Mouse (Mus musculus) urinary bladder, postnatal 10 days (tissue): ENCODE data around the gene Cks1b.
"Not testable (repeated sequence)": the region's sequence is repeated elsewhere in the genome, so short reads cannot be mapped to it uniquely, and the experiment has no call there.

Experiments
- DNase-seq: peaks from one replicate; pipeline ENCODE4 v3.0.0; 2022; ENCODE audit warnings: low spot score

Cks1b gene

DNA sequence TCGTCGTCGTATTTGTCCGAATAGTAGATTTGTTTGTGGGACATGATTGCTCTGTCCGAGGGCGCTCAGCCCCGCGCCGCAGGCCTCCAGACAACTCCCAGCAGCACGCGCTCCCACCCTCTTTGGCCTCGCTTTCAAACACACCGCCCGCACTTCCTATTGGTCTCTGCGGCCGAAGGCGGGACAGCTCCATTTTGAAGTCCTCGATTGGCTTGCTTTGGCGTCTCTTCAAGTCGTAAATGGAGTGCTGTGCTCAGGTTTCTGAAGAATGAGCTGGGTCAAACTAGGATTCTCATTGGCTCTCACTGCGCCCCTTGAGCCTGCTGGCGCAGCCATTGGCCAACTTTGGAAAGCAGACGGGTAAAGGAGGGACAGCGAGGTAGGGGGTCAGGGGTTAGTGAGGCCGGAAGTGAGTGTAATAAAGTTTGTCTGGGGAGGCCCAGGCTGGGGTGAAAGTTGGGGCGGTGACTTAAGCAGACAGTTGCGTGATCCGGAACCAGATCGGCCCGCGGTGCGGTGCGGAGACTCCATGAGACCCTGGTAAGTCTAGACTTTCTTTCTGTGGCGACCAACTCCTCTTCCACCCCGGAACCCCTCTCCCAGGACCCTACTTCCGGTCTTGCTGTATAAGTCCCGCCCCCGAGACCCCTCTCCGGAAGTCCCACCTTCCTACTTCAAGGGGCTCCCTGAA, at the start of gene Cks1b, which contains the start of gene Shc1:
Gene Cks1b (minus strand): TSS at position 214 of the 691 bp plus-strand sequence.
Gene Shc1 (plus strand): TSS at position 274 of the 691 bp plus-strand sequence.
- peak; percentile 63 for DNase-seq

DNA sequence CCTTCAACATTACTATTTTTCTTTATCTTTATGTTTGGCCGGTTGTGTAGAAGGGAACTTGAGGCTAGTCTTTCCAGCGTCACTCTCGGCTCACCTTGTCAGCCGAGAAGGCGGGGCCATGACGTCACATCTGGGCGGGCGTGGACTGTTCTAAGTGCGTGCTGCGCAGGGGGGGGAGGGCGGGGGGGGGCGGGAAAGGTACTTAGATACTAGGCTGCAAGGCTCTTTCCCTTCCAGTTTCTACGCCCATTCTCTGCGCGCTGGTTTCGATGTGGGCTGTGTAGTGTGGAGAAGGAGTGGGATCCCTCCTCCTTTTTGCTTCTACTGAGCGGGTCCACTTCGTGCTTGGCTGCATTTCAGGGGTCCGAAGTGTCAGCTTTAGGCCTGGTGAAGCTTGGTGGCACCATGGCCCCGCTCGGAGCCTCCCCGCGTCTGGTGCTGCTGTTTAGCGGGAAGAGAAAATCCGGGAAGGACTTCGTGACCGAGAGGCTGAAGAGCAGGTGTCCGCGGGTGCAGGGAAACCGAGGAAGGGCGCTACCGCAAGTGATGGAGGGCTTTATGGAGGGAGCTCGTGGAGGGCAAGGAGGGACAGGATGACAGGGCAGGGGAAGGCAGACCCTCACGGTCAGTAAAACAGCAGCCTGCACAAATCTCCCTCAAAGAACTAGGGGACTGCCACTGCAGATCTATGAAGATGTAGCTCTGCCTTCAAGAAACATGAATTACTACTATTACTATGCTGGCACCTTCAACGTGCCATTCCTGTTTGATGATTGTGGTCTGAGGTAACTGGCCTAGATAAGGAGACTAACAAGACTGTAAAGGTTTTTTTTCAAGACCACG, 41.0 kb upstream of the Cks1b start:
- peak; percentile 71 for DNase-seq

DNA sequence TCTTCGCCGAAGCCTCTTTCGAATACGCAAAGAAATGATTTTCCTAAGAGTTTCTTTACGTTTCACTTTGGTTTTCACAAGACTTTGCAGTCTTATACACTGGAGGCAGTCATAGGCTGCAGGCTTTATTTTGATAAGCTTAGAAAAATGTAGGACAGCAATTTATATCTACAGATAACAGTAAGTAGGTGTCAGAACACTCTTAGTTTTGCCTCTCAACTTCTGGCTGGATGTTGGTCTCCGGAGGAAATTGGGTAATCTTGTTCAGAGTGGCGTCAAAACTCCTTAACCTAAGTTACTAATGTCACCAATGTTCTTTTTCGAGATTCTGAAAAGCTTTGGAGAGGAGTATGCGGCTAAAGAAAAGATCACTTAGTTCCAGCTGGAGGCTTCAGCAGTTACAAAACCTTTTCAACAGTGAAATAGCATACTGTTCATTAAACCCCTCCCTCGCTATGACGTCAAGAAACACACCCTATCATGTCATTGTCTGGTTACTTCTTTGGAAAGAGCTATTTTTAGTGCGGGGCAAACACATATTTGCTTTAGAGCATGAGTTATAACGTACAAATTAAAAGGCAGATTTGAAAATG, 40.3 kb upstream of the Cks1b start:
- no peak for DNase-seq

DNA sequence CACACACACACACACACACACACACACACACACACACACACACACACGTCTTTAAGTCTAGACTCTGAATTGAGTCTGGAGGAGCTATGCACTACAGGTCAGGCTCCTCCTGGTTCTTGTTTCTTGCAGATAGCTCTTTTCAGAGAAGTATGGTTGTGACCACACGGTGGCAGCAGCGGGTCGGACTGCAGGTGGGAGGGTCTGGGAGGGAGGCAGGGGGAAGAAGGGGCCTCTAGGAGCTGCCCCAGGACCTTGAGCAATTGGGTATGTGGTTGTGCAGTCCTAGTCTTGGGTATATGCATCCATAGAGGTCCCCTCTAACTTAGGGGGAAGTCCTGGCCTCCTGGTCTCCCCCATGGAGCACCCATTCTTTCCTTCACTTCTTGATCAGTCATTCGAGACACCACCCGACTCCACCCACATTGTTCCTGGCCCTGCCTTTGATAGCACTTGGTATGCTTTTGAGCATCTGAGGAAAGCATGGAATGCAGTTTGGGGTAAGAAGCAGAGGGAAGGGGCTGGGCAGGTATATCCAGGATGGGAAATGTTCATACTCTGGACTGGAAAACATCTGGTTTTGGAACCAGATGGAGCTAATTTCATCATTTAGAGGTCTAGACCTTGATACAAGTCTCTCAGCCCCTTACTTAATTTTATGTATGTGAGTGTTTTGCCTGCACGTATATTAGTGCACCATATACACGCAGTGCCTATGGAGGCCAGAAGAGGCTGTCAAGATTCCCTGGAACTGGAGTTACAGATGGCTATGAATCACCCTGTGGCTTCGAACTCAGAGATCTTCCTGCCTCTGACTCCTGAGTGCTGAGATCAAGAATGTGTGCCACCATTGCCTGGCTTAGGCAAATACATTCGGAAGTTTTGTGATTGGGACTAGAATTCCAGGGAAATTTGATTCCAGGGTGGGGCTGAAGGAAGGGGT, 38.8 kb upstream of the Cks1b start:
- DNase-seq: no peak

DNA sequence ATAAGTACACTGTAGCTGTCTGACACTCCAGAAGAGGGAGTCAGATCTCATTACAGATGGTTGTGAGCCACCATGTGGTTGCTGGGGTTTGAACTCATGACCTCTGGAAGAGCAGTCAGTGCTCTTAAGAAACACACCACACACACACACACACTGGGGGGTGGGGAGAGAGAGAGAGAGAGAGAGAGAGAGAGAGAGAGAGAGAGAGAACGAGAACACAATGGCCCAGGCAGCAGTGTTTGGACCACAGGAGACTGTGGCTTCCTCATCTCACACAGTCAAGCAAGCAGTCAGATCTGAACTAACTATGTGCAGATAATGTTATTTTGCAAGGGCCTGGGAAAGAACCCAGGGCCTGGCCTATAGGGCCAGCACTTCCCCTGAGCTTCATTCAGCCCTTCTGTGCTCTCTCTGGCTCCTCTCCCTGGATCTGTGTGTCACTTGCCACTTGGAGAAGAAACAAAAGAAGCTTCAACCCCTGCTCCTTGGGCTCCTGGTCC, 37.7 kb upstream of the Cks1b start:
- DNase-seq: no peak

DNA sequence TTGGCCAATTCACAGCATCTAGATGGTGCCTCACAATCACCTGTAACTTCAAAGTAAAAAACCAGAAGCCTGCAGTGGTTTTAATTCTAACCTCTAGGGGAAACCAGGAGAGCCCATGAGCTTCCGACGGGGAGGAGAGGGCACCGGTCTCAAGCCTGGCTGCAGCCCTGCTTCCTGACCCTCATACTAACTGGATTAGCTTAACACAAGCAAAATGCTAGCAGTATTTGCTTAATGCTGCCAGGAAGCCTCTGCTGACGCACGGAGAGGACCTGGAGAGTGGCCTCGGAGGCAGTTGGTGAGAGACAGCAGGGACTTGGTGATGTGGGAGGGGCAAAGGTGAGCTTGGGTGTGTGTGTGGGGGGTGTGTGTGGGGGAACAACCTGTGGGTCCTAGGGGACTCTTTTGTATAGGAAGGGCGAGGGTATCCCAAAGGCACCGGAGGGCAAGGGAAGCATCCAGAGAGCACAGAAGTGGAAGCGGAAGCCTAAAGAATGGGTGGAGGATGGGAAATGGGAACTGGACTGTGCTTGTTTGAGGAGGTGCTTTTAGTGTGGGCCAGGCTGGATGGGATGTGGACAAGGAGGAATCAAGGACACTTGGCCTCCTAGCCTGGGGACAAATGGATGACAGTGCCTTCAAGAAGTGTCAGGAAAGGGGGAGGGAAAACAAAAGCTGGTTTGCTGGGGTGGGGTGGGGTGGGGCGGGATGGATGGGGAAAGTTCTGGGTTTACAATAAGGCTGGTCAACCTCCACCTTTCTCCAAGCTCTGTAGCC, 36.4 kb upstream of the Cks1b start, which contains the start of gene Pmvk:
Gene Pmvk (plus strand): TSS at position 141 of the 777 bp plus-strand sequence.
- DNase-seq: no peak

DNA sequence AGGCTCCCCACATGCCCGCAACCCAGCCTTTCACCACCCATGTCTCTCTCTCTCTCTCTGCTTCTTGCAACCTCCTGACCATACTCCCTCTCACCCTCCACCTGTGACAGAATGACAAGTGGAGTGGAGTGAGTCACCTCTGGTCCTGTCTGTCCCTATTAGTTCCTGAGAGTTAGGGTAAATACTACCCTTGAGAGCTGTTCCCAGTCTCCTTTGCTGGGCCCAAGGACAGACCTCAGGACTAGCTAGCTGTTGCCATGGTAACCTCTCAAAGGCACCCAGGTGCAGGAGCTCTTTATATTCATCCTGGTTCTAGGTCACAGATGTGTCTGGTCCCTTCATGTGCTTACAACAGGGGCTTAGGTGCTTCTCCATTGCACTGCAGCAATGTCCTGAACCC, 33.7 kb upstream of the Cks1b start:
- no peak for DNase-seq

DNA sequence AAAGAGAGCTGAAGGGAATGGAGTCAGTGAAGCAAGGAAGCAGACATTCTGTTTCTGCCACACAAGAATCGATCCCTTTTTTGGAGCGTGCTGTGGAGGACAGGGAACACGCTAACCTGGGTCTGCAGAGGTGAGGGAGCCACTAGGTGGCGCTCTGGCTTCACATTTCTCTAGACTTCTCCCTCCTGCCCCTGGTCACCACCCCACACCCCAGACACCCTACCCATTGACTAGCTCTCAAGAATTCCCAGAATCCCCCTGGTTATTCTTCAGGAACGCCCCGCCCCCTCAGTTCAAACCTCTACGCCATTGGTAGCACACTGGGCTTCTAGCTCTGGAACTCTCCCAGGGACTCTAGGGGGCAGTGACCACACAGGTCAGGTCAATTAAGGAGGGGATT, 31.4 kb upstream of the Cks1b start:
- DNase-seq: no peak

DNA sequence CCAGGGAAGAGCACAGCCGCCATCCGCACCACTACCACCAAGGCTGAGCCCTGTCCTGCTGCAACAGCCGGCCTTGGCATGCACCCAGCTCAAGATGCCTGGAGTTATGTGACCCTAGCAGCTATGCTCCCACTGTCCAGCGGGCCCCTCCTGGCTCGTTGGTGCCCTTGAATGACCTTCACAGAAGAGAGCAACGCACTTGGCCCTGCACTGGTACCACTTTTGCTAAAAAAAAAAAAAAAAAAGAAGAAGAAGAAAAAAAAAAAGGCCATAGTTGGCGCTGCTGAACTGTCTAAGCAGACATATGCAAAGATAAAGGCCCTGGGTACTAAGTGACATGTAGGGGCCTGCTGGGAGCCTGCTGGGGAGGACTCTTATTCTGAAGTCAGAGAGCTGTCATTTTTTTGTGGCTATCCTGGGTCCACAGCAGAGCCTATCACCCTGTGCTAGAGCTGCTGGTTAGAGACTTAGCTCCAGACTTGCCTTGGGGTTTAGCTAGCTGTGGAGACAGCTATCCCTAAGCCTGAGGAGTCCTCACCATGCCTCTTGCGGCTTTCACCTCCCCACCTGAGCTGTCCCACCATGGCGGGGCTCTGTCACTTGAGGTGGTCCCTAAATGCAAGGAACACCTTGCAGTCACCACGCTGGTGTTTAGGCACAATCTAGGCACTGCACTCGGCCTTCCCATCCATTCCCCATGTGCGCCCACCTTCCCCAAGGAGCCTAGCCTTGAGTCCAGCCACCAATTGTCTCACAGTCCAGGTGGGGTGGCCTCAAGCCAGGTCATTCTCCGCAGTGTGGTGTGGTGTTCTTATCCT, 30.7 kb upstream of the Cks1b start:
- no peak for DNase-seq

DNA sequence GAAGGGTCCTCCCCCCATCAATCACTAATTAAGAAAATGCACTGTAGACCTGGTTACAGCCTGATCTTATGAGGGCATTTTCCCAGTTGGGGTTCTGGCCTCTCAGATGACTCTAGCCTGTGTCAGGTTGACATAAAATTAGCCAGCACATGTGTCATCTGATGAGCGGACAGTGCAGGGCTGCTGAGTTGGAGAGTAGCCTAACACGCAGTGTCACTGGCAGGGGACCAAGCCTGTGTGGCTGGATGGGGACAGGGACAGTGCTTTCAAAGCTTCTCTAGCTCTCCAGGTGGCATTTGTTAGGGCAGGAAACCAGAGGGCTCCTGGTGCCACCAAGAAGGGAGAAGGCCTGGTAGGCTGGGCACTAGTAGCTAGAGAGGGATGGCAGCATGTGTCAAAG, 22.5 kb upstream of the Cks1b start:
- no peak for DNase-seq

DNA sequence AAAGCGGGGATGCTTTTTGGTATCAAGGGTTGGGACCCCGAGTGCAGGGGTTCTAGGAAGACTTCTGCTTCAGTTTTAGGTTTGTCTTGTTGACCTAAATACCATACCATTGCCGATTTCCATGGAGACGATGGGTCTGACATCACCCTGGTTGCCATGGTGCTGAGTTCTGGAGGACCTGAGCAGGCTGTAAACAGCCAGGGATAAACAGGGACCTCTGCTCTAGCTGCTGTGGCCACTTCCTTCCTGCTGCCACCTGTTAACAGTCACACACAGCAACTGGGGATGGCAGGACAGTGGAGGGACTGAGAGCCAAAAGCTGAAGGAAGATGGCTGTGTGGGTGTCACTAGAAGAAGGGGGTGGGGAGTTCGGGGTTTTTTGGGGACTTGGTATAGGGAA, 19.1 kb upstream of the Cks1b start:
- no peak for DNase-seq

DNA sequence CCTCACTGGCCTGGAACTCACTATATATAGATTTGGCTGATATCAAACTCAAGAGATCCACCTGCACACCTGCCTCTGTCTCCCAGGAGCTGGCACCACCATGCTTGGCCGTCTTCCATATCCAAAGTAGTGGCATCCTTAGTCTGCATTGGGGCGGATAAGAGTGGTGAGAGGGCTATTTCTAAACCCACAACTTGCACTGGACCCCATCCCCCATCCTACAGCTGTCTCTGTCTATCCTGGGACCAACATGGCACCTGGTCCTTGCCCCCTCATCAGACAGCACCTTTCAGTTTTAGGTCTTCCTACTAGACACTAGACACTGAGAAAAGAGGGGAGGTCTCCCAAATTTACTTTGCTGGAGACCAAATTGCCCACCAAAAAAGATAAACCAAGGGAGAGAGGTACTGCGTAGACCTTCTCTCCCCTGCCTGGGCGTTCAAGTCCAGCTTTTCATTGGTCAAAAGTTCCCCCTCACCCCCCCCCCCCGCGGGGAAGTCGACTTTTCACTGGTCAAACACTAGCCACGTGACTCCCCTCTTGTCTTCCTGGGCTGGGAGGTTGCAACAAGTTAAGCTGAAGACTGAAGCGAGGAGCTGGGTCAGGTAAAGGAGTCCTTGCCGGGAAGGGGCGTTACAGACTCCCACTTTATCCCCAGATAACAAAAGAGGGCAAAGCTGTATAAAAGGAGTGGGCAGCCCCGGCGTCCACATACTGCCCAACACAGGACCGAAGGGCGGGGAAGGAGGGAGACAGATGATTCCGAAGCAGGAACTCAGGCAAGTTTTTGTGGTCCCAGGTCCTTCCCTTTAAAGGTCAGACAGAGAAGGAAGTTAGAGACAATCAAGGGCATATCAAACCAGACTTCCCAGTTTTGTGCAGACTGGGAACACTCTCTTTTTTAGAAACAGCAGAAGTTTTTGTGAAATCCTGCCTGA, 18.3 kb upstream of the Cks1b start, which contains the start of gene Pbxip1:
Gene Pbxip1 (plus strand): TSS at position 531 of the 938 bp plus-strand sequence.
- no peak for DNase-seq

DNA sequence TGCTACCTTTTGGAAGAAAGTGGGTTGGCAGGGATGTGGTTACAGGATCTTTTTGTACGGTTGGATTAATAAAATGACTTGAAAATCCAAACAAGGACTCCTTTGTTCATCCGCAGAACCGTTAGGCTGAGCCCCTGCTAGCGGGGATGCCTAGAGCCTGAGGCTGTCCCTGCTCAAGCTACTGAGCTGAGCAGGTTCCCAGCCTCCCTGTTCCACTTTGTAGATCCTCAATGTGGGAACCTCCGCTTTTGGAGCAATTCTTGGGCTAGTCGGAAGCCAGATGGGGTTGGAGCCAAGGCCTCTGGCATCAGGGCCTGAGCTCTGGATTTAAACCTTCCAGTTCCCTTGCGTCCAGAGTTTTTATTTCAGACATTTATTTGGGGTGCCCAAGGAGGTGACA, 16.9 kb upstream of the Cks1b start:
- no peak for DNase-seq

DNA sequence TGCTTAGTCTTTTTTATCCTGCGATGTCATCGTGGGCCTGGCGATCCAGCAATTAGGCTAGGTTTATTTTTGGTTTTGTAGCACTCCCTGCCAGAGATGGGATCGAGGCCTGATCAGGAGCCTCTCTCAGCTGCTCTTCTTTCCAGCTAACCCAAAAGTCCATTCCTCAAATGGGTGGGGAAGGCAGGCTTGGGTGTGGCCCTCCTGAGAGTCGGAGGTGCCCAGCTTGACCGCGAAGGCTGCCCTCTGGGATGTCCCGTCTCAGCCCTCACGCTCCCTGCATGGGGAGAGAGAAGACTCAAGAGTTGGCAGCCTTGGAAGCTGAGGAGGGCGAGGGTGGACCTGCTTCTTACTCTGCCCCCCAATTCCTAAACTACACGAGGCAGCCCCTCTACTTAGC, 16.3 kb upstream of the Cks1b start:
- no peak for DNase-seq

DNA sequence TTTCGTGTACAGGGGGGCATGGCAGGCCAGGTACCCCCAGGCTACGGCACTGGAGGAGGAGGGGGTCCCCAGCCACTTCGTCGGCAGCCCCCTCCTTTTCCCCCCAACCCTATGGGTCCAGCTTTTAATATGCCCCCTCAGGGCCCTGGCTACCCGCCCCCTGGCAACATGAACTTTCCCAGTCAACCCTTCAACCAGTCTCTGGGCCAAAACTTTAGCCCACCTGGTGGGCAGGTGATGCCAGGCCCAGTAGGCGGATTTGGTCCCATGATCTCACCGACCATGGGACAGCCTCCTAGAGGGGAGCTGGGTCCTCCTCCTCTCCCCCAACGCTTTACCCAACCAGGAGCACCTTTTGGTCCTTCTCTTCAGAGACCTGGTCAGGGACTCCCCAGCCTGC, 14.4 kb upstream of the Cks1b start:
- DNase-seq: no peak

DNA sequence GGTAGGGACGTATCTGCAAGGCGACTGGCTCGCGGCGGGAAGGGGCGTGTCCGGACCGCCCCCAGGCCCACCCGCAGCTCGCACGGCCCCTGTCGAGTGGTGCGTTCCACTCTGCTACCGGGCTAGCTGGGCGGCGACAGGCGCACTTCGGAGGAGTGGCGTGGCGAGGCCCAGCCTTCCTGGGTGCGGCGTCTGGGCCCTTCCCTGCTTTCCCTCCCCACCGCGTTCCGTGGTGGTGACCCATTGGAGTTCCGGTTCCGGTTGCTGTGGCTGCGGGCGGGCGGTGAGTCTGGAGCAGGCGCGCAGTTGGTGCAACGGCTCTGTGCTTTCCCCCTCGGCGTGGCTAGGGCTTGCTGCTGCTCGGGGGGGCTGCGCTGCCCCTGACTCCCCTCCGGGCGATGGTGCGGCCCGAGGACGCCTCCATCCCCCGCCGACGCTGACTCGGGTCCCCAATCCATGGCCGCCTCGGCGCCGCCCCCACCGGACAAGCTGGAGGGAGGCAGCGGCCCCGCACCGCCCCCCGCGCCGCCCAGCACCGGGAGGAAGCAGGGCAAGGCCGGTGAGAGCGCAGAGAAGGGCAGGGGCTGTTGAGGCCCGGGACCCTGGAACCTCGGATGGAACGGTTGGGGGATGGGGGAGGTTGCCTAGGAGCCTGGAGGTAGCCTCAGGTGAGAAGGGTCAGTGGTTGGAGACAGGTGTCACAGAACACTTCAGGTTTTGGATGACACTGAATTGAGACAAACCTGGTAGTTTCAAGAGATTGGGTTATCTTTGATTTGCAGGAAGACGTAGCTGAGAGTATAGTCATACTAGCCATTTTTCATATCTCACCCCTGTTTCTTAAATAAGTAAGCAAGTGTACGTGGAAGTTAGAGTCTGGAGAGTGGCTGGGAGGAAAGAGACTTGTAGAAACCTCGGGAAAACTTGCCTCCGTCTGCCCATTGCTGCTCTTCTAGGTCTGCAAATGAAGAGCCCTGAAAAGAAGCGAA, 12.3 kb upstream of the Cks1b start, which contains the start of gene Pygo2:
Gene Pygo2 (plus strand): TSS at position 44 of the 989 bp plus-strand sequence.
- DNase-seq: peak; percentile 87

DNA sequence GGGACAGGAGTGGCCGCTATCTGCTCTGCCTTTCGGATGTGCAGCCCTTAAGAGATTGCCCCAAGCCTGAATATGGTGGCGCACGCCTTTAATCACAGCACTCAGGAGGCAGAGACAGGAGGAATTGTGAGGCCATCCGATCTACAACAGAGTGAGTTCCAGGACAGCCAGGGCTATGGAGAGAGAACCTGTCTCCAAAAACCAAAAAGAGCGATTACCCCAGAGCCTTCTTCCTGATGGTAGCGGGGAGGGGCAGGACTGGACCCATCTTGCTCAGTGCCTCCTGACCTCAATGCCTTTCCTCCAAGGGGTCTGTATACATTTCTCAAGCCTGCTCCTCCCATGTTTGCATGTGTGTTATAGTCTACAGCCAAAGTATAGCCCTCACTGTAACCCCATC, 10.8 kb upstream of the Cks1b start:
- not testable (repeated sequence) for DNase-seq
